In genomic region chr9:32612426-32612825, GRCm38 (mm10) we compare ENCODE assay signal across 14 mouse cellular contexts. TPM values are rescaled to one million over a fixed set of nuclear protein-coding genes. Genes with fewer than 3 reads are reported as not detected.
DNase-seq lines count a peak whose midpoint lies in the region; ATAC-seq and TF ChIP-seq lines count a peak whose summit lies in the region.
"Had no signal": no experiment of that assay in that cellular context is flagged by ENCODE, and none has a peak within 500 bp of the region (broad histone marks: within the 10 kb centered on the region; RNA-seq: fewer than 3 reads in every experiment).

No protein-coding gene starts in this region.

- no peak for TF ChIP-seq CTCF in liver, postnatal 0 days (IDR thresholded peaks at IDR 0.05; ENCODE audit: low read depth)
- TF ChIP-seq CTCF in kidney, adult 2 months (conservative IDR thresholded peaks at IDR 0.05; ENCODE audit: insufficient read depth, insufficient read length, low read depth, low read length): no peak

- no peak overlapping the region for H3K4me2 ChIP-seq in heart, embryonic 13.5 days
- no peak overlapping the region for H3K4me2 ChIP-seq in liver, postnatal 0 days (ENCODE audit: low read depth, low read length)
- no peak overlapping the region for H3K4me2 ChIP-seq in liver, embryonic 11.5 days
- H3K4me2 ChIP-seq in midbrain, embryonic 11.5 days: no peak overlapping the region
- H3K4me2 ChIP-seq: embryonic facial prominence, embryonic 13.5 days; hindbrain, embryonic 15.5 days; liver, embryonic 15.5 days had no signal

- H3K9me3 ChIP-seq in heart, embryonic 13.5 days: no peaks in the 10 kb centered on the region
- no peaks in the 10 kb centered on the region for H3K9me3 ChIP-seq in liver, postnatal 0 days (ENCODE audit: low read length)
- H3K9me3 ChIP-seq in liver, embryonic 11.5 days (ENCODE audit: control insufficient read depth, low read length): no peaks in the 10 kb centered on the region
- H3K9me3 ChIP-seq in midbrain, embryonic 11.5 days (ENCODE audit: control insufficient read depth, low read length): no peaks in the 10 kb centered on the region
- H3K9me3 ChIP-seq: embryonic facial prominence, embryonic 13.5 days; hindbrain, embryonic 15.5 days; liver, embryonic 15.5 days had no signal

- intact Hi-C loops in heart, postnatal 36 days (cut with DNase I): loop anchor here (2.0 kb wide), 1 partner anchor 16 kb away; no protein-coding TSS in a partner anchor

- TF ChIP-seq POLR2A in kidney, adult 2 months (IDR thresholded peaks at IDR 0.05; ENCODE audit: low read depth, low read length): no peak

- H3K36me3 ChIP-seq in heart, embryonic 13.5 days: no peaks in the 10 kb centered on the region
- no peaks in the 10 kb centered on the region for H3K36me3 ChIP-seq in liver, postnatal 0 days (replicated peaks; ENCODE audit: insufficient read depth, low read length)
- H3K36me3 ChIP-seq in liver, embryonic 11.5 days (ENCODE audit: control insufficient read depth, insufficient read depth, low read length): no peaks in the 10 kb centered on the region
- no peaks in the 10 kb centered on the region for H3K36me3 ChIP-seq in midbrain, embryonic 11.5 days (ENCODE audit: control insufficient read depth, insufficient read depth, low read length)
- H3K36me3 ChIP-seq in kidney, adult 2 months (ENCODE audit: control insufficient read depth, insufficient read depth, low read length): no peaks in the 10 kb centered on the region
- H3K36me3 ChIP-seq: embryonic facial prominence, embryonic 13.5 days; hindbrain, embryonic 15.5 days; liver, embryonic 15.5 days had no signal

- 0 out of 2 replicates have a peak overlapping the region, but pooled peaks have one; percentile 20 for H3K27ac ChIP-seq in heart, embryonic 13.5 days (replicated peaks)
- peak overlapping the region; percentile 58 for H3K27ac ChIP-seq in liver, postnatal 0 days (ENCODE audit: low read depth)
- no peak overlapping the region for H3K27ac ChIP-seq in liver, embryonic 11.5 days (ENCODE audit: low read depth, low read length)
- H3K27ac ChIP-seq in midbrain, embryonic 11.5 days (ENCODE audit: low read depth, low read length): no peak overlapping the region
- H3K27ac ChIP-seq in kidney, adult 2 months (ENCODE audit: insufficient read depth, low read depth, low read length): no peak overlapping the region
- H3K27ac ChIP-seq: embryonic facial prominence, embryonic 13.5 days; hindbrain, embryonic 15.5 days; liver, embryonic 15.5 days had no signal

- H3K27me3 ChIP-seq in heart, embryonic 13.5 days (replicated peaks): 0 out of 2 replicates have a peak, but pooled peaks cover 3% of the 10 kb centered on the region
- no peaks in the 10 kb centered on the region; the same call in 1 of the 2 replicates for H3K27me3 ChIP-seq in liver, postnatal 0 days (ENCODE audit: insufficient read depth, low read length)
- H3K27me3 ChIP-seq in liver, embryonic 11.5 days (replicated peaks; ENCODE audit: control insufficient read depth, insufficient read depth, low read length): no peaks in the 10 kb centered on the region
- peaks cover 7% of the 10 kb centered on the region for H3K27me3 ChIP-seq in midbrain, embryonic 11.5 days (ENCODE audit: control insufficient read depth, insufficient read depth, low read length)
- no peaks in the 10 kb centered on the region for H3K27me3 ChIP-seq in kidney, adult 2 months (replicated peaks; ENCODE audit: control insufficient read depth, insufficient read depth, low read length)
- H3K27me3 ChIP-seq: embryonic facial prominence, embryonic 13.5 days had no signal

- no peak for ATAC-seq in heart, embryonic 13.5 days (ENCODE audit: extremely low read depth, insufficient number of reproducible peaks, low FRiP score, low TSS enrichment)
- ATAC-seq in liver, postnatal 0 days: peak; percentile 28; the same call in 1 of the 2 replicates
- no peak for ATAC-seq in liver, embryonic 11.5 days (replicated peaks; ENCODE audit: low FRiP score)
- no peak for ATAC-seq in midbrain, embryonic 11.5 days (ENCODE audit: low FRiP score)

- H3K9ac ChIP-seq in heart, embryonic 13.5 days: no peak overlapping the region
- no peak overlapping the region for H3K9ac ChIP-seq in liver, postnatal 0 days (replicated peaks)
- no peak overlapping the region for H3K9ac ChIP-seq in liver, embryonic 11.5 days (ENCODE audit: low read depth, low read length)
- H3K9ac ChIP-seq in midbrain, embryonic 11.5 days (ENCODE audit: low read length): no peak overlapping the region
- H3K9ac ChIP-seq: embryonic facial prominence, embryonic 13.5 days; hindbrain, embryonic 15.5 days; liver, embryonic 15.5 days had no signal

- DNase-seq in heart, postnatal 36 days: no peak
- no peak for DNase-seq in liver, postnatal 0 days
- DNase-seq in liver, embryonic 11.5 days (ENCODE audit: low spot score): no peak
- DNase-seq in thymus, postnatal 25 days: peak; percentile 48
- DNase-seq in thymus, adult 18-20 months: no peak
- DNase-seq in midbrain, embryonic 11.5 days (ENCODE audit: low spot score, missing footprints): no peak
- DNase-seq in kidney, adult 2 months: no peak
- DNase-seq: cerebellum, postnatal 36 days; kidney, adult 9 months; left cerebral cortex, postnatal 4 days had no signal

- no peak for TF ChIP-seq EP300 in liver, postnatal 0 days (IDR thresholded peaks at IDR 0.05; ENCODE audit: low read depth)

- peaks cover 18% of the 10 kb centered on the region for H3K4me1 ChIP-seq in heart, embryonic 13.5 days
- H3K4me1 ChIP-seq in liver, postnatal 0 days (ENCODE audit: insufficient read depth): peaks cover 17% of the 10 kb centered on the region
- H3K4me1 ChIP-seq in liver, embryonic 11.5 days (replicated peaks; ENCODE audit: control insufficient read depth, insufficient read depth, low read length): peaks cover 9% of the 10 kb centered on the region
- H3K4me1 ChIP-seq in midbrain, embryonic 11.5 days (ENCODE audit: control insufficient read depth, insufficient read depth, low read length): peaks cover 3% of the 10 kb centered on the region; the same call in 1 of the 2 replicates
- H3K4me1 ChIP-seq in kidney, adult 2 months (ENCODE audit: control insufficient read depth, insufficient read depth, low read length): peaks cover 7% of the 10 kb centered on the region; the same call in 1 of the 2 replicates
- H3K4me1 ChIP-seq: hindbrain, embryonic 15.5 days had no signal

- WGBS in heart, embryonic 13.5 days: 73% methylated on average over 5 of the region's 5 CpGs
- 55% methylated on average over 5 of the region's 5 CpGs for WGBS in liver, postnatal 0 days (ENCODE audit: insufficient replicate concordance)
- WGBS in liver, embryonic 11.5 days: 81% methylated on average over 5 of the region's 5 CpGs
- 81% methylated on average over 5 of the region's 5 CpGs for WGBS in midbrain, embryonic 11.5 days
- WGBS in kidney, adult 2 months: 72% methylated on average over 5 of the region's 5 CpGs

- no peak overlapping the region for H3K4me3 ChIP-seq in heart, embryonic 13.5 days
- H3K4me3 ChIP-seq in liver, postnatal 0 days (ENCODE audit: low read depth, low read length): no peak overlapping the region
- H3K4me3 ChIP-seq in liver, embryonic 11.5 days (ENCODE audit: low read depth, low read length): no peak overlapping the region
- no peak overlapping the region for H3K4me3 ChIP-seq in midbrain, embryonic 11.5 days (ENCODE audit: low read depth, low read length)
- H3K4me3 ChIP-seq in kidney, adult 2 months (ENCODE audit: insufficient read depth, low read depth, low read length): no peak overlapping the region
- H3K4me3 ChIP-seq: embryonic facial prominence, embryonic 13.5 days; hindbrain, embryonic 15.5 days; liver, embryonic 15.5 days had no signal

RNA-seq across cellular contexts. Expression of gene Ets1, which starts 23.6 kb away (rescaled TPM):
- polyA plus RNA-seq in heart, embryonic 13.5 days (2015; fragmentation: Nextera tagmentation; extraction: Ambion mirVana): 46.9 and 48.3 TPM in 2 replicates
- 10 to 100 TPM; 53.5 to 65.4 TPM for total RNA-seq in heart, postnatal 36 days (2021)
- 14.6 and 18.1 TPM in 2 replicates for polyA plus RNA-seq in liver, postnatal 0 days (2015; fragmentation: Nextera tagmentation; extraction: Ambion mirVana)
- polyA plus RNA-seq in liver, embryonic 11.5 days (2014; fragmentation: Nextera tagmentation; extraction: Ambion mirVana): 31.4 and 35.8 TPM in 2 replicates
- polyA plus RNA-seq in midbrain, embryonic 11.5 days (2014; fragmentation: Nextera tagmentation; extraction: Ambion mirVana): 21.7 and 22.9 TPM in 2 replicates
- polyA plus RNA-seq in kidney, adult 2 months (2012; rRNA removed): 15.8 and 25.2 TPM in 2 replicates

Comparison
In these comparisons a context has a peak if more than half of its experiments do, and no peak if none do; other contexts are left out.
1. H3K27ac ChIP-seq: peak in heart, embryonic 13.5 days (single experiment) and liver, postnatal 0 days (single experiment); none in liver, embryonic 11.5 days (single experiment), midbrain, embryonic 11.5 days (single experiment) and kidney, adult 2 months (single experiment).